Mouse (Mus musculus) brown adipose tissue, adult 24 weeks (tissue): Measurements from ENCODE around the gene Rpl39l. TPM values are rescaled to one million over a fixed set of nuclear protein-coding genes. Genes with fewer than 3 reads are reported as not detected.

Source experiments
- polyA plus RNA-seq: library from polyadenylated mRNA; stranded (reverse); fragments of >200 nt; gene quantifications from 2 replicates; pipeline ENCODE4 v1.2.4, GENCODE M21; 2012; ENCODE audit not compliant: missing spikeins, insufficient read depth, insufficient read length

The Rpl39l gene
- polyA plus RNA-seq, 1 experiment: 6.6 TPM

Other genes starting within 250 kb of the Rpl39l start
- gene Grin2a, start 174.7 kb upstream of the Rpl39l start, polyA plus RNA-seq: not detected in 2 replicates
- gene Atf7ip2, start 22.5 kb downstream of the Rpl39l start, polyA plus RNA-seq: not detected in 2 replicates
- gene Emp2, start 143.7 kb downstream of the Rpl39l start, polyA plus RNA-seq: 4.8 and 4.9 TPM in 2 replicates
- gene Tekt5, start 225.3 kb downstream of the Rpl39l start, polyA plus RNA-seq: not detected in 2 replicates
- gene Nubp1, start 241.7 kb downstream of the Rpl39l start, polyA plus RNA-seq: 11.2 and 17.6 TPM in 2 replicates